Mouse (Mus musculus) intestine, embryonic 15.5 days (tissue): ENCODE measurements at regions not wholly inside any gene's neighbourhood (a gene's known extent, or its start where the extent isn't known, plus 50 kb on each side); places are given as distances from the start of the nearest gene placed in this dataset.

Source experiments
- ATAC-seq: fragments of 200-750 bp; cut with Nextera tagmentation; 2 replicates; pipeline ENCODE4 v1.8.0; 2017; ENCODE audit warnings: moderate TSS enrichment, moderate library complexity
- H3K27ac ChIP-seq: fragments of 300-500 bp; sonication (generic); 2 replicates; pipeline ENCODE4 v1.5.1; 2015; ENCODE audit warnings: mild to moderate bottlenecking, inconsistent platforms
- H3K27me3 ChIP-seq: fragments of 300-500 bp; sonication (generic); replicated peaks from 2 replicates; pipeline ENCODE4 v1.6.1; 2015; ENCODE audit warnings: inconsistent platforms
- H3K36me3 ChIP-seq: fragments of 300-500 bp; sonication (generic); 2 replicates; pipeline ENCODE4 v1.6.1; 2015; ENCODE audit warnings: inconsistent platforms
- H3K4me1 ChIP-seq: fragments of 300-500 bp; sonication (generic); replicated peaks from 2 replicates; pipeline ENCODE4 v1.6.1; 2015; ENCODE audit warnings: inconsistent platforms
- H3K4me2 ChIP-seq: fragments of 300-500 bp; sonication (generic); replicated peaks from 2 replicates; pipeline ENCODE4 v1.6.1; 2015; ENCODE audit warnings: mild to moderate bottlenecking, inconsistent platforms
- H3K4me3 ChIP-seq: fragments of 300-500 bp; sonication (generic); replicated peaks from 2 replicates; pipeline ENCODE4 v1.5.1; 2015; ENCODE audit warnings: inconsistent platforms
- H3K9ac ChIP-seq: fragments of 300-500 bp; sonication (generic); 2 replicates; pipeline ENCODE4 v1.6.1; 2015; ENCODE audit warnings: inconsistent platforms
- H3K9me3 ChIP-seq: fragments of 300-500 bp; sonication (generic); 2 replicates; pipeline ENCODE4 v1.6.1; 2016; ENCODE audit warnings: inconsistent platforms
- WGBS: fragments of 180-500 bp; shearing (Covaris S2); methylation state at CpG from one replicate; pipeline ENCODE4 v1.1.7; 2015; 5-methylcytosine and 5-hydroxymethylcytosine counted together

DNA sequence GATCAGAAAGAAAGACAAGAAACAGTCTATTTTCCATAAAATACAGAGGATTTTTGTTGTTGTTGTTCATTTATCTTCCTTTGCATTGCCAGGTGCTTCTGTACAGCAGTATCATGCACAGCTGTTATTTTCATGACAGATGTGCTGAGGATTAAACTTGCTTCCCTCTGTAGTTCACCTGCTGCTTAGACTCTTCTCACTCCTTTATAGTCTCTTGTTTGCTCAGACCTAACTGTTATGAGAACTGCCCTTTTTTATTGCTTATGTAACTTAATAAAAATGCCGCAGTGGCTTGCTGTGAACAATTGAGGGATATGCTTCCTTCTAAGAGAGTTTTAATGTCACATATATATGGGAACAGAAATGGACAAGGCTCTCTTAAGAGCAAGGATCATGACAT, 467.1 kb downstream of the Adcyap1 start:
- Histone ChIP-seq H3K27me3 (no peaks in the 10 kb centered on the region), H3K4me1 (no peaks in the 10 kb centered on the region), H3K9me3 (no peaks in the 10 kb centered on the region), H3K9ac (no peak overlapping the region), H3K36me3 (no peaks in the 10 kb centered on the region), H3K4me3 (no peak overlapping the region), H3K27ac (no peak overlapping the region), H3K4me2 (no peak overlapping the region)
- peak; percentile 59; the same call in 1 of the 2 replicates for ATAC-seq
- WGBS, result 63% methylated on average over 1 of the region's 1 CpGs

DNA sequence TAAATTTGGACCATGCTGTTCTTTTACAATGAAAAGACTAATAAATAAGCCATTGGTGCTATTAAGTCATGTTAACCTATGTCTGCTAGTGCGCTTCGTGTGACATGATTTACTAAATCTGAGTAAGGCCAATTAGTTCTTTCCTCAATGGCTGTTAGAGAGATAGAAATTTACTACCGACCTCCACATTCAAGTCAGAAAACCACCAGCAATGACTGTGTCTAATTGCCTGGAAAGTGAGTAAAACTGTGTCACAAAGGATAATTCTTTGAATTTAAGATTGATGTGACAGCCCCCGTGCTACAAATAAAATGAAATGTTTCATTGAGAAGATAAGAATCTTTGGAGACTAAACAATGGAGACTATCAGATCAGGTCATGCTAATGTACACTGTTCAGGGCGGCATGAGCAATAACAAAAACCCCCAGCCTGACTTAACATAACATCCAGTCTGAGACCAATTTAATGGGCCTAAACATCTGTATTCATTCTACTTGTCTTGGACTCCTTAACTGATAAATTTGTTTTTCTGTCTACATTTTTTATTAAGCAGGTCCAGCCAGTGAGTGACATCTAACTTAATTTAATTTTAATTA, 477.6 kb downstream of the Adcyap1 start:
- H3K4me1 ChIP-seq, result no peaks in the 10 kb centered on the region
- no peak overlapping the region for H3K27ac ChIP-seq
- no peak overlapping the region for H3K9ac ChIP-seq
- H3K4me2 ChIP-seq, result no peak overlapping the region
- no peak overlapping the region for H3K4me3 ChIP-seq
- H3K9me3 ChIP-seq, result no peaks in the 10 kb centered on the region
- no peaks in the 10 kb centered on the region for H3K27me3 ChIP-seq
- 50% methylated on average over 5 of the region's 5 CpGs for WGBS
- ATAC-seq, result no peak
- no peaks in the 10 kb centered on the region for H3K36me3 ChIP-seq

- Histone ChIP-seq H3K4me3 (no peak overlapping the region), H3K9me3 (no peaks in the 10 kb centered on the region), H3K4me1 (no peaks in the 10 kb centered on the region), H3K4me2 (no peak overlapping the region), H3K9ac (no peak overlapping the region), H3K36me3 (no peaks in the 10 kb centered on the region), H3K27ac (no peak overlapping the region), H3K27me3 (no peaks in the 10 kb centered on the region)
- ATAC-seq, result no peak
Observed at GRCm38 (mm10) chr17:93700685-93701084, 501.9 kb downstream of the Adcyap1 start.

DNA sequence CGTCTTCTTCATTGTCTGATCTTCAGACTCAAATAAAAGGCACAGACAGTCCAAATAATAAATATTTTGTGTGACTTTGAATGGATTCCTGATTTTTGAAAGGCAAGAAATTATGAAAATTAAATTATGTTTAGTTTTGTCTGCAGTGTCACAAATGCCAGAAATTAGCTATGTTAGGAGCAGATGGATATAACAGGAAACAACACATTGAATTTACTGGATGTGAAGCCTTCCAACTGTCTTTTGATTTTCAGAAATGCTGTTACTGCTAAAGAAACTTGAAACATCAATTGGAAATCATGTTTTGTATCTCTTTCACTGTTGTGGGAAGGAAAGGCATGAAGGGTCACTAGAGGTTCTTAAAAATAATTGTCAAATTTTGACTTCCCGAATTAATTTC, 518.8 kb downstream of the Adcyap1 start:
- no peaks in the 10 kb centered on the region for H3K9me3 ChIP-seq
- H3K9ac ChIP-seq, result no peak overlapping the region
- H3K4me1 ChIP-seq, result no peaks in the 10 kb centered on the region
- WGBS, result 85% methylated on average over 2 of the region's 2 CpGs
- H3K36me3 ChIP-seq, result no peaks in the 10 kb centered on the region
- ATAC-seq, result no peak
- H3K27me3 ChIP-seq, result no peaks in the 10 kb centered on the region
- H3K27ac ChIP-seq, result no peak overlapping the region
- no peak overlapping the region for H3K4me3 ChIP-seq
- no peak overlapping the region for H3K4me2 ChIP-seq

GRCm38 (mm10) chr17:93741341-93741740, 542.5 kb downstream of the Adcyap1 start:
- H3K4me1 ChIP-seq, result no peaks in the 10 kb centered on the region
- H3K27me3 ChIP-seq, result no peaks in the 10 kb centered on the region
- no peaks in the 10 kb centered on the region for H3K9me3 ChIP-seq
- no peak for ATAC-seq
- no peak overlapping the region for H3K27ac ChIP-seq
- H3K4me3 ChIP-seq, result no peak overlapping the region
- no peaks in the 10 kb centered on the region for H3K36me3 ChIP-seq
- no peak overlapping the region for H3K4me2 ChIP-seq
- no peak overlapping the region for H3K9ac ChIP-seq

DNA sequence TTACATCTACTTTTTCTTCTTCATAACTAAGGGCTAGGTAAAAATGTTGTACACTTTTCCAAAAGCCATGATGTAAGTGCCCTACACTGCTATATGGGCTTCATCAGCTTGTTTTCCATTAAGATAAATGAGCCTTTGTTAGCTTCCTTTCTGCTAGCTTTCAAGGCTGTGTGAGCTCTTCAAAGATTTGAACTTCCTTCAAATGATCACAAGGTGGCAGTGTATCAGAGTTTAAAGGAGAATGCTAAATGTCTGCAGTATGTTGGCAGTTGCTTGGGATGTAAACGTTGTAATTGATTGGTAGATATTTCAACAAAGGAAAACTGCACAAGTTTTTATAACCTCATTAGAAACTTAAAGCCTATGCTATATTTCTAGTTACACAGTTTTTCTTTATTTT, 563.5 kb downstream of the Adcyap1 start:
- H3K27me3 ChIP-seq, result no peaks in the 10 kb centered on the region
- H3K4me3 ChIP-seq, result no peak overlapping the region
- no peaks in the 10 kb centered on the region for H3K9me3 ChIP-seq
- WGBS, result 5% methylated on average over 1 of the region's 1 CpGs
- no peak overlapping the region for H3K27ac ChIP-seq
- no peak overlapping the region for H3K9ac ChIP-seq
- H3K4me1 ChIP-seq, result no peaks in the 10 kb centered on the region
- H3K4me2 ChIP-seq, result no peak overlapping the region
- H3K36me3 ChIP-seq, result no peaks in the 10 kb centered on the region
- no peak; the same call in 1 of the 2 replicates for ATAC-seq
